Mouse (Mus musculus) MN1 (cell line): ENCODE data around the gene Aldh1l1.

Experiments used
- DNase-seq: peaks from one replicate; pipeline ENCODE4 v3.0.0-alpha.2; 2016; ENCODE audit warnings: low spot score

Gene Aldh1l1

GRCm38 (mm10) chr6:90550161-90550912 is 64.1 kb downstream of the Aldh1l1 start:
- DNase-seq = no peak

GRCm38 (mm10) chr6:90551251-90551650 is 65.0 kb downstream of the Aldh1l1 start:
- no peak for DNase-seq

GRCm38 (mm10) chr6:90553197-90553596 is 67.0 kb downstream of the Aldh1l1 start:
- no peak for DNase-seq

GRCm38 (mm10) chr6:90553682-90554081 is 67.5 kb downstream of the Aldh1l1 start:
- no peak for DNase-seq

GRCm38 (mm10) chr6:90556534-90557058 is 70.4 kb downstream of the Aldh1l1 start:
- no peak for DNase-seq

GRCm38 (mm10) chr6:90557077-90557476 is 70.8 kb downstream of the Aldh1l1 start:
- no peak for DNase-seq

GRCm38 (mm10) chr6:90557829-90558693 is 71.8 kb downstream of the Aldh1l1 start:
- DNase-seq = no peak

GRCm38 (mm10) chr6:90560390-90561058 is 74.3 kb downstream of the Aldh1l1 start:
- no peak for DNase-seq

GRCm38 (mm10) chr6:90561234-90561781 is 75.1 kb downstream of the Aldh1l1 start:
- no peak for DNase-seq

GRCm38 (mm10) chr6:90564240-90564639 is 78.0 kb downstream of the Aldh1l1 start:
- no peak for DNase-seq

GRCm38 (mm10) chr6:90565357-90566215 is 79.4 kb downstream of the Aldh1l1 start:
- no peak for DNase-seq

GRCm38 (mm10) chr6:90567486-90567885 is 81.3 kb downstream of the Aldh1l1 start:
- DNase-seq = no peak

GRCm38 (mm10) chr6:90567928-90568327 is 81.7 kb downstream of the Aldh1l1 start:
- DNase-seq = no peak

GRCm38 (mm10) chr6:90568721-90569120 is 82.5 kb downstream of the Aldh1l1 start:
- DNase-seq = no peak

GRCm38 (mm10) chr6:90569736-90570383 is 83.6 kb downstream of the Aldh1l1 start:
- no peak for DNase-seq

GRCm38 (mm10) chr6:90570392-90570791 is 84.2 kb downstream of the Aldh1l1 start:
- DNase-seq = no peak

- DNase-seq = peak; percentile 73
Observed at GRCm38 (mm10) chr6:90575261-90575715, 89.1 kb downstream of the Aldh1l1 start.

GRCm38 (mm10) chr6:90578174-90578573 is 91.9 kb downstream of the Aldh1l1 start:
- DNase-seq = peak; percentile 17

GRCm38 (mm10) chr6:90582331-90582730 is 96.1 kb downstream of the Aldh1l1 start:
- DNase-seq = no peak

- DNase-seq = no peak
Observed at GRCm38 (mm10) chr6:90588113-90588512, 101.9 kb downstream of the Aldh1l1 start.
